Mouse (Mus musculus) urinary bladder, adult 2 months (tissue): ENCODE data around the gene Sp8. TPM values are rescaled to one million over a fixed set of nuclear protein-coding genes. Genes with fewer than 3 reads are reported as not detected.

Experiments
- DNase-seq: peaks from one replicate; pipeline ENCODE4 v3.0.0; 2022; ENCODE audit warnings: low spot score
- polyA plus RNA-seq: library from polyadenylated mRNA; depleted of rRNA; stranded (reverse); fragments of >200 nt; gene quantifications from 2 replicates; pipeline ENCODE4 v1.2.3, GENCODE M21; 2012; rRNA removed

The Sp8 gene
- polyA plus RNA-seq, 1 experiment: 0.04 TPM

- peak; percentile 24 for DNase-seq
Observed at GRCm38 (mm10) chr12:118848496-118849202, 2.5 kb downstream of the Sp8 start.

GRCm38 (mm10) chr12:118849203-118849861 is 3.2 kb downstream of the Sp8 start:
- peak; percentile 23 for DNase-seq

GRCm38 (mm10) chr12:118849996-118850395 is 3.9 kb downstream of the Sp8 start:
- DNase-seq: no peak

GRCm38 (mm10) chr12:118850851-118851410 is 4.8 kb downstream of the Sp8 start:
- no peak for DNase-seq

- no peak for DNase-seq
Observed at GRCm38 (mm10) chr12:118853331-118853730, 7.2 kb downstream of the Sp8 start.

- DNase-seq: no peak
Observed at GRCm38 (mm10) chr12:118854401-118854800, 8.3 kb downstream of the Sp8 start.

GRCm38 (mm10) chr12:118854831-118855453 is 8.8 kb downstream of the Sp8 start:
- peak; percentile 42 for DNase-seq

GRCm38 (mm10) chr12:118856151-118856550 is 10.0 kb downstream of the Sp8 start:
- DNase-seq: no peak

GRCm38 (mm10) chr12:118872673-118873072 is 26.5 kb downstream of the Sp8 start:
- DNase-seq: no peak

- no peak for DNase-seq
Observed at GRCm38 (mm10) chr12:118882790-118883189, 36.7 kb downstream of the Sp8 start.

GRCm38 (mm10) chr12:118887964-118888363 is 41.8 kb downstream of the Sp8 start:
- DNase-seq: no peak

Other genes with a start within 250 kb of the Sp8 start
- gene Abcb5, start 120.1 kb downstream of the Sp8 start, polyA plus RNA-seq: not detected in 2 replicates